Mouse (Mus musculus) neural tube, embryonic 14.5 days (tissue): ENCODE measurements at regions not wholly inside any gene's neighbourhood (a gene's known extent, or its start where the extent isn't known, plus 50 kb on each side); places are given as distances from the start of the nearest gene placed in this dataset.

ENCODE experiments used
- ATAC-seq: fragments of 200-750 bp; cut with Nextera tagmentation; 2 replicates; pipeline ENCODE4 v1.8.0; 2017; ENCODE audit warnings: low read depth, mild to moderate bottlenecking, moderate TSS enrichment, moderate library complexity
- H3K27ac ChIP-seq: fragments of 300-500 bp; sonication (generic); 2 replicates; pipeline ENCODE4 v1.5.1; 2014; ENCODE audit warnings: low read depth, mild to moderate bottlenecking, control low read depth, low read length, moderate library complexity, mixed read lengths
- H3K27me3 ChIP-seq: fragments of 300-500 bp; sonication (generic); 2 replicates; pipeline ENCODE4 v1.6.1; 2014; ENCODE audit warnings: low read length; ENCODE audit not compliant: control insufficient read depth, insufficient read depth
- H3K36me3 ChIP-seq: fragments of 300-500 bp; sonication (generic); 2 replicates; pipeline ENCODE4 v1.6.1; 2014; ENCODE audit warnings: low read length, mixed read lengths; ENCODE audit not compliant: control insufficient read depth, insufficient read depth
- H3K4me1 ChIP-seq: fragments of 300-500 bp; sonication (generic); 2 replicates; pipeline ENCODE4 v1.6.1; 2014; ENCODE audit warnings: low read length; ENCODE audit not compliant: control insufficient read depth, insufficient read depth
- H3K4me2 ChIP-seq: fragments of 300-500 bp; sonication (generic); 2 replicates; pipeline ENCODE4 v1.6.1; 2014; ENCODE audit warnings: mild to moderate bottlenecking, low read depth, low read length, control low read depth
- H3K4me3 ChIP-seq: fragments of 300-500 bp; sonication (generic); 2 replicates; pipeline ENCODE4 v1.5.1; 2014; ENCODE audit warnings: low read depth, low read length, control low read depth, mixed read lengths
- H3K9ac ChIP-seq: fragments of 300-500 bp; sonication (generic); replicated peaks from 2 replicates; pipeline ENCODE4 v1.6.1; 2014; ENCODE audit warnings: low read depth, mild to moderate bottlenecking, control low read depth, low read length, mixed read lengths
- H3K9me3 ChIP-seq: fragments of 300-500 bp; sonication (generic); 2 replicates; pipeline ENCODE4 v1.6.1; 2016; ENCODE audit warnings: low read length; ENCODE audit not compliant: control insufficient read depth
- WGBS: fragments of 180-500 bp; shearing (Covaris S2); extraction: QIAGEN DNeasy Blood & Tissue Kit; methylation state at CpG from one replicate; pipeline ENCODE4 v1.1.7; 2014; 5-methylcytosine and 5-hydroxymethylcytosine counted together

GRCm38 (mm10) chr7:67825636-67826280, 66.2 kb upstream of the Synm start:
- no peak overlapping the region for H3K9ac ChIP-seq
- no peak for ATAC-seq
- no peaks in the 10 kb centered on the region for H3K4me1 ChIP-seq
- H3K4me3 ChIP-seq = no peak overlapping the region
- H3K27me3 ChIP-seq = no peaks in the 10 kb centered on the region
- no peak overlapping the region for H3K27ac ChIP-seq
- 61% methylated on average over 7 of the region's 7 CpGs for WGBS
- no peaks in the 10 kb centered on the region for H3K36me3 ChIP-seq
- H3K9me3 ChIP-seq = no peaks in the 10 kb centered on the region
- H3K4me2 ChIP-seq = no peak overlapping the region

- H3K4me1 ChIP-seq = no peaks in the 10 kb centered on the region
- H3K9me3 ChIP-seq = no peaks in the 10 kb centered on the region
- no peaks in the 10 kb centered on the region for H3K27me3 ChIP-seq
- no peak overlapping the region for H3K27ac ChIP-seq
- no peaks in the 10 kb centered on the region for H3K36me3 ChIP-seq
- H3K4me3 ChIP-seq = no peak overlapping the region
- no peak overlapping the region for H3K4me2 ChIP-seq
- no peak for ATAC-seq
- 64% methylated on average over 8 of the region's 8 CpGs for WGBS
- no peak overlapping the region for H3K9ac ChIP-seq
These were observed 64.6 kb upstream of the Synm start for GRCm38 (mm10) chr7:67823943-67824645.

- Histone ChIP-seq H3K4me1 (no peaks in the 10 kb centered on the region), H3K27me3 (no peaks in the 10 kb centered on the region), H3K9me3 (no peaks in the 10 kb centered on the region), H3K4me3 (no peak overlapping the region), H3K36me3 (no peaks in the 10 kb centered on the region), H3K9ac (no peak overlapping the region), H3K27ac (no peak overlapping the region), H3K4me2 (no peak overlapping the region)
- ATAC-seq = no peak
- 97% methylated on average over 5 of the region's 5 CpGs for WGBS
These were observed 60.0 kb upstream of the Synm start for GRCm38 (mm10) chr7:67819551-67819950.

GRCm38 (mm10) chr7:67817556-67817955, 58.0 kb upstream of the Synm start:
- H3K36me3 ChIP-seq = no peaks in the 10 kb centered on the region
- H3K27ac ChIP-seq = no peak overlapping the region
- no peaks in the 10 kb centered on the region for H3K9me3 ChIP-seq
- no peaks in the 10 kb centered on the region for H3K4me1 ChIP-seq
- no peak overlapping the region for H3K4me2 ChIP-seq
- ATAC-seq = no peak
- no peak overlapping the region for H3K9ac ChIP-seq
- H3K4me3 ChIP-seq = no peak overlapping the region
- H3K27me3 ChIP-seq = no peaks in the 10 kb centered on the region
- WGBS = 95% methylated on average over 6 of the region's 6 CpGs

GRCm38 (mm10) chr7:67814861-67815260, 55.3 kb upstream of the Synm start:
- Histone ChIP-seq H3K27me3 (no peaks in the 10 kb centered on the region), H3K9me3 (no peaks in the 10 kb centered on the region), H3K27ac (no peak overlapping the region), H3K9ac (no peak overlapping the region), H3K4me2 (no peak overlapping the region), H3K4me1 (no peaks in the 10 kb centered on the region), H3K36me3 (no peaks in the 10 kb centered on the region), H3K4me3 (no peak overlapping the region)
- WGBS = 76% methylated on average over 9 of the region's 9 CpGs
- no peak for ATAC-seq
